Mouse (Mus musculus) intestine, embryonic 14.5 days (tissue): ENCODE results near the gene Casp14. TPM values are rescaled to one million over a fixed set of nuclear protein-coding genes. Genes with fewer than 3 reads are reported as not detected.

Source experiments
- ATAC-seq: fragments of 200-750 bp; cut with Nextera tagmentation; replicated peaks from 2 replicates; pipeline ENCODE4 v1.8.0; 2017; ENCODE audit warnings: low read depth, moderate number of reproducible peaks, moderate TSS enrichment, moderate library complexity; ENCODE audit not compliant: low FRiP score, low TSS enrichment
- DNase-seq: peaks from one replicate; pipeline ENCODE4 v3.0.0-alpha.2; 2018; ENCODE audit warnings: low spot score
- H3K27ac ChIP-seq: fragments of 300-500 bp; sonication (generic); 2 replicates; pipeline ENCODE4 v1.5.1; 2014; ENCODE audit warnings: low read depth, mild to moderate bottlenecking, control low read depth
- H3K27me3 ChIP-seq: fragments of 300-500 bp; sonication (generic); replicated peaks from 2 replicates; pipeline ENCODE4 v1.6.1; 2014; ENCODE audit warnings: low read length, control low read depth; ENCODE audit not compliant: control insufficient read depth, insufficient read depth
- H3K36me3 ChIP-seq: fragments of 300-500 bp; sonication (generic); 2 replicates; pipeline ENCODE4 v1.6.1; 2014; ENCODE audit warnings: low read length, control low read depth; ENCODE audit not compliant: control insufficient read depth, insufficient read depth
- H3K4me1 ChIP-seq: fragments of 300-500 bp; sonication (generic); replicated peaks from 2 replicates; pipeline ENCODE4 v1.6.1; 2014; ENCODE audit warnings: low read length, control low read depth, mixed read lengths; ENCODE audit not compliant: control insufficient read depth, insufficient read depth
- H3K4me2 ChIP-seq: fragments of 300-500 bp; sonication (generic); 2 replicates; pipeline ENCODE4 v1.6.1; 2014; ENCODE audit warnings: low read length
- H3K4me3 ChIP-seq: fragments of 300-500 bp; sonication (generic); 2 replicates; pipeline ENCODE4 v1.5.1; 2014; ENCODE audit warnings: low read depth, low read length, control low read depth, mixed read lengths
- H3K9ac ChIP-seq: fragments of 300-500 bp; sonication (generic); 2 replicates; pipeline ENCODE4 v1.6.1; 2014; ENCODE audit warnings: mild to moderate bottlenecking, low read length
- H3K9me3 ChIP-seq: fragments of 300-500 bp; sonication (generic); 2 replicates; pipeline ENCODE4 v1.6.1; 2016; ENCODE audit warnings: low read length, control low read depth; ENCODE audit not compliant: control insufficient read depth
- WGBS: fragments of 180-500 bp; shearing (Covaris S2); extraction: QIAGEN DNeasy Blood & Tissue Kit; methylation state at CpG from one replicate; pipeline ENCODE4 v1.1.7; 2014; 5-methylcytosine and 5-hydroxymethylcytosine counted together
- polyA plus RNA-seq: library from polyadenylated mRNA; unstranded; fragments of >200 nt; fragmentation: Nextera tagmentation; extraction: Ambion mirVana; gene quantifications from 2 replicates; pipeline ENCODE4 v1.2.1, GENCODE M21; 2014

Gene Casp14
- polyA plus RNA-seq, 1 experiment from 2014 or later = 0.18 TPM

DNA sequence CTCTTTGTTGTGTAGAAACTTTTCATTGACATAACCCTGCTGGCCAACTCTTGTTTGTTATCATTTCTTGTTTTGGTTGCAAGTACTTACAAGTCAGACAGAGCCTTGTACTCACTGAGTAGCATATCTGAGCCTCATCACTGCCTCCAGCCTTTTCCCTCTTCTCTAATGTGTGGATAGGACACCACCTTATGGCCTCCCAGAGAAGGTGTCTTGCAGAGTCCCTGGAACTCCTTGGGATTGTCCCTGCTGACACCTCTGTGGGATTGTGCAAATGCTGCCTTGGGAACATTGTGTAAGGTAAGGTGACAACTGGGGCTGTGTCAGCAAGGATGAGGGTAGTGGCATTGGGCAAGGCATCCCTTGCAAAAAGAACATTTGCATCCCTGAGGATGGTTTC lies 25.6 kb upstream of the Casp14 start:
- DNase-seq = no peak
- no peaks in the 10 kb centered on the region for H3K36me3 ChIP-seq
- H3K27ac ChIP-seq = no peak overlapping the region
- H3K4me3 ChIP-seq = no peak overlapping the region
- H3K9me3 ChIP-seq = no peaks in the 10 kb centered on the region
- peaks cover 6% of the 10 kb centered on the region; the same call in 1 of the 2 replicates for H3K4me1 ChIP-seq
- no peaks in the 10 kb centered on the region for H3K27me3 ChIP-seq
- no peak for ATAC-seq
- no peak overlapping the region for H3K4me2 ChIP-seq
- no peak overlapping the region for H3K9ac ChIP-seq

DNA sequence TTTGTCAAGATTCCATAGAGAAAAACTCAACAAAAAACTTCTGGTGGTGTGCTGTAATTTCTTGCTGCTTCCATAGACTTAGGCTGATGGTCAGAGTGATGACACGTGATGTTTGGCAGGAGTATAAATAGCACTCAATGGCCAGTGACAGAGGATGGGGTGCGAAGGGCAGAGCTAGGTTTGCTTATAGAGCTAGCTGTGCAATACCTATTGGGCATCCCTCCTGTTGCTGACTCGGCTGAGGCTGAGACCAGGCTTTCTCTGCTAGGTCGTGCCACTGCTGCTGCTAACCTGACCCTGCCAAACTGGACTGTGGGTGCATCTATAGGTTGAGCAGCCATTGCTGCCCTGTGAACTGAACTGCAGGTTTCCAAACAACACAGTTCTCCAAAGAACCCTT lies 21.7 kb upstream of the Casp14 start:
- Histone ChIP-seq H3K36me3 (no peaks in the 10 kb centered on the region), H3K9me3 (no peaks in the 10 kb centered on the region), H3K9ac (no peak overlapping the region), H3K27me3 (no peaks in the 10 kb centered on the region), H3K4me3 (no peak overlapping the region), H3K4me2 (no peak overlapping the region), H3K4me1 (no peaks in the 10 kb centered on the region), H3K27ac (no peak overlapping the region)
- WGBS = 72% methylated on average over 4 of the region's 4 CpGs
- no peak for ATAC-seq
- no peak for DNase-seq

DNA sequence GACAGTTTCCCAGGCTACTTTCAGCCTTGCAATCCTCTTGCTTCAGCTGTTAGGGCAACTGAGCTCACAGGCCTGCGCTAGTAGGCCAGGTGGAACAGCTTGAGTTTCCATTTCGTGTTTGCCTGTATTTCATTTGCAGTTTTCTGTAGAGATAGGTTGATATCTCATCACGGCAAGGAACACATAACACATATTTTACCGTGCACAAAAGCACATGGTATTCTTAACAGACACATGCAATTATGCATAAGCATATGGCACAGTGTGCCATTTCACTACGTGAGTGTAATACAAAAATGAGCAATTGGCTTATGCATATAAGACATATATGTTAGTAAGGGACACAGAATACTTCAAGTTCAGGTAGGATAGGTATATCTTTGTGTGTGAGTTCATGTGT lies 9.8 kb upstream of the Casp14 start:
- no peaks in the 10 kb centered on the region for H3K36me3 ChIP-seq
- no peak for ATAC-seq

DNA sequence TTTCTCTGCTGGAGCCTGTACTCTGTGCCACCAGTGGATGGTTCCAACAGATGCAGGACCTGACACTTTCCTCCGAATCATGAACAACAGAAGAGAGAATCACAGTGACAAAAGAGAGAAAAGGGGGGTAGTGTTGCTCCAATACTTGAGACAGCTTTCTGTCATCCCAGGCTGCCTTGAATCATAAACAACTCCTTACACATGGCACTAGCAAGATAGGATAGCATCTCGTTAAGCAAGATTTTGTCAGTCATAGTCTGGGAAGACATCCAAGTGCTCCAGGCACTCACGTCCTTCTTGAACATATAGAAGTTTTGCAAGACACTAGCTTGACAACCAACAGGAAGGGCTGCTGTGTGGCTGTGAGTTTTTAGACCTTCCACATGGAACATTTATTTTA lies 8.9 kb upstream of the Casp14 start:
- Histone ChIP-seq H3K9ac (no peak overlapping the region), H3K4me2 (no peak overlapping the region), H3K9me3 (no peaks in the 10 kb centered on the region), H3K36me3 (no peaks in the 10 kb centered on the region), H3K4me3 (no peak overlapping the region), H3K27ac (no peak overlapping the region), H3K27me3 (no peaks in the 10 kb centered on the region), H3K4me1 (no peaks in the 10 kb centered on the region)
- DNase-seq (no peak), ATAC-seq (no peak)
- 67% methylated on average over 3 of the region's 3 CpGs for WGBS

More for the DNA sequence above, 9.8 kb upstream of the Casp14 start:
- H3K4me1 ChIP-seq = no peaks in the 10 kb centered on the region
- no peaks in the 10 kb centered on the region for H3K9me3 ChIP-seq
- WGBS = 82% methylated on average over 5 of the region's 5 CpGs
- DNase-seq = no peak
- H3K4me2 ChIP-seq = no peak overlapping the region
- no peak overlapping the region for H3K4me3 ChIP-seq
- H3K27me3 ChIP-seq = no peaks in the 10 kb centered on the region
- H3K9ac ChIP-seq = no peak overlapping the region
- H3K27ac ChIP-seq = no peak overlapping the region

DNA sequence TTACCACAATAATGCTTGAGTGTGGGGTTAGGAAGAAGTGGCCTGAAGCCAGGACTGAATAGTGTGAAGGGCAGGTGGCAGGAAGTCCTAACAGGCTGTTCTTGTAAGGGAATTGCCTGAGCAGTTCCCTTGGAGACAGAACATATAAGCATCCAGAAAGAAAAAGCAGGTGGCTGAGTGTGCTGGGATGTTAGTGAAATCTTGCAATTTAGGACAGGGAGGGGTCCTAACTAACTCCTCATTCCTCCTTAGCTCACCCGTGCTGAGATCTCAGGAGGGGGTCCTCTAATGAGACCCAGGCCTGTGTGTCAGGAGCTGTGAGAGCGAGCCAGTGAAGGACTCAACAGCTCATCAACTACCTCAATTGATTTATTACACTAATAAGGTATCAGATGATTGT lies 5.3 kb upstream of the Casp14 start:
- DNase-seq (no peak), ATAC-seq (no peak)
- Histone ChIP-seq H3K4me3 (no peak overlapping the region), H3K27me3 (no peaks in the 10 kb centered on the region), H3K9ac (no peak overlapping the region), H3K36me3 (no peaks in the 10 kb centered on the region), H3K4me2 (no peak overlapping the region), H3K27ac (no peak overlapping the region), H3K9me3 (no peaks in the 10 kb centered on the region), H3K4me1 (no peaks in the 10 kb centered on the region)
- 37% methylated on average over 2 of the region's 2 CpGs for WGBS

DNA sequence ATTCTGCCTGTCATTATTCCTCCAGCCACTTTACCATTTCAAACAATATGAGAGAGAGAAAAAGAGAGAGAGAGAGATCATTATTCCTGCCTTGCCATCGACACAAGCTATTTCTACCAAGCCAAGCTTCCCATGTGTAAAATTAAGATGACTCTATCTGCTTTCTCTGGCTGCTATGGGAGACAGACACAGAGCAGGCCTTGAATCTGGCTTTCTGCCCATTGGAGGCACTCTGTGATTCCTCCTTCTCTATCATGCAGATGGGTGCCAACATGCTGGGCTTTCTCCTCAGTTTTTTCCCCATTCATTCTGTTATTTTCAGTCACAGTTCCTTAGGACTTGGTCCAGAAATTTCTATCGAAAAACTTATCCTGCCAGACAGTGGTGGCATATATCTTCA lies 4.6 kb upstream of the Casp14 start:
- Histone ChIP-seq H3K4me2 (no peak overlapping the region), H3K9me3 (no peaks in the 10 kb centered on the region), H3K9ac (no peak overlapping the region), H3K27ac (no peak overlapping the region), H3K36me3 (no peaks in the 10 kb centered on the region), H3K4me3 (no peak overlapping the region), H3K4me1 (no peaks in the 10 kb centered on the region), H3K27me3 (no peaks in the 10 kb centered on the region)
- DNase-seq (no peak), ATAC-seq (no peak)
- WGBS = 53% methylated on average over 2 of the region's 2 CpGs

DNA sequence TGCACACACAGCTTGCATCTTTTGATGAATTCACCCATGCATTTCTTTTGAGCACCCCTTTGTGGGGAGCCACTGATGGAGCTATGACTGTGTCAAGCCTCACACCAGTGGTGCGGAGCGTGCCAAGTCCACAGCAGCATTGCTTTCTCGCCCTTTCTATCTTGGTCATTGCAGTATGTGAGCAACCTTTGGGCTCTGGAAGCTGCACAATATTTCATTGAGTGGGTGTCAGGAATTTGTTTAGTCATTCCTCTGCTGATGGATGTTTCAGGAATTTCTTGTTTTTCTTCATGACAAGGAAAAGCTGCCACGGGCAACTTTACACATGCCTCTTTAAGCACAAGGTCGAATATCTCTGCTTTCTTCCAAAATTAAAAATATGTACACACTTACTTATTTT lies 3.9 kb upstream of the Casp14 start:
- Histone ChIP-seq H3K9ac (no peak overlapping the region), H3K27ac (no peak overlapping the region), H3K4me1 (no peaks in the 10 kb centered on the region), H3K4me3 (no peak overlapping the region), H3K27me3 (no peaks in the 10 kb centered on the region), H3K36me3 (no peaks in the 10 kb centered on the region), H3K9me3 (no peaks in the 10 kb centered on the region), H3K4me2 (no peak overlapping the region)
- no peak for DNase-seq
- WGBS = 77% methylated on average over 5 of the region's 5 CpGs
- no peak for ATAC-seq

DNA sequence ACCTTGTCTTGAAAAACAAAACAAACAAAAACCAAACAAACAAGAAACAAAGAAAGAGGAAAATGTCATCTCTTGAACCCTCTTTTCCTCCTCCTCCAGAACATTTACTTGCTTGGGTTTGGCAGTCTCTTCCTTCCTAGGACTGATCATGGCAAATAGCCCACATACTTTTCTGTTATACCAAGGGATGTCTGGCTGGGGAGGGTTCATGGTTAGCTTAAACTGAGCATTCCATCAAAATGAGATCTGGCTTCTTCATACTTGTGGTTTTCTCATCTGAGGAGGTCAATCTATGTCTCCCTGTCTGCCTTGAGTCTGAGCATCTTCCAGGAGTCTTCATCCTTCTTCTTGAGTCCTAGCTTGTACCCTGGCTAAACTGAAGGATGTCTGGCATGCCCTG lies 1.9 kb downstream of the Casp14 start:
- no peak for DNase-seq

DNA sequence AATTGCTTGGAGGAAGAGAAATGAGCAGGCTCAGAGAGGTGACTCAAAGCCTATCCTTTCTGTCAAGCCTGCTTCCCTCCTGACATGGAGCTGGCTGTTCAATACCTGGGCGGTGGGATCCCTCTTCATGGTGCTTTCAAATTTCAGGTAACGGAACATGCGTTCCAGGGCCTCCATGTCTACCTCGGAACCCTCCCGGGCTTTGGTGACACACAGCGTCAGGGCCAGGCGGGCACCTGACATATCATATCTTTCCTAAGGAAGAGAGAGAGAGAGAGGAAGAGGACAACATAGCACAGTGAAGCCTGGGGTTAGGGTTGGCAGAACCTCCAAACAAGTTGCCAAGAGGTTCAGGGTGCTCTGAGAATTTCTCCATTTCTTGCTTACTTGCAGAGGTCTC lies 2.9 kb downstream of the Casp14 start:
- no peak for DNase-seq
- Histone ChIP-seq H3K4me1 (no peaks in the 10 kb centered on the region), H3K36me3 (no peaks in the 10 kb centered on the region), H3K27me3 (no peaks in the 10 kb centered on the region), H3K4me3 (no peak overlapping the region), H3K9ac (no peak overlapping the region), H3K9me3 (no peaks in the 10 kb centered on the region), H3K4me2 (no peak overlapping the region), H3K27ac (no peak overlapping the region)
- ATAC-seq = no peak
- WGBS = 94% methylated on average over 7 of the region's 7 CpGs

More for the DNA sequence above, 1.9 kb downstream of the Casp14 start:
- H3K9ac ChIP-seq = no peak overlapping the region
- H3K27me3 ChIP-seq = no peaks in the 10 kb centered on the region
- no peaks in the 10 kb centered on the region for H3K4me1 ChIP-seq
- H3K27ac ChIP-seq = no peak overlapping the region
- H3K36me3 ChIP-seq = no peaks in the 10 kb centered on the region
- ATAC-seq = no peak
- H3K4me2 ChIP-seq = no peak overlapping the region
- H3K9me3 ChIP-seq = no peaks in the 10 kb centered on the region
- no peak overlapping the region for H3K4me3 ChIP-seq
